Mouse (Mus musculus) spleen, adult 2 months (tissue): Measurements from ENCODE around the gene Gbx1. TPM values are rescaled to one million over a fixed set of nuclear protein-coding genes. Genes with fewer than 3 reads are reported as not detected.

ENCODE experiments used
- DNase-seq, 2 experiments: peaks; one replicate each; pipeline versions ENCODE4 v3.0.0 to v3.0.0-alpha.2; 2012 to 2021; ENCODE audit warnings: low spot score in 2 of 2, low read depth in 1 of 2
- H3K27ac ChIP-seq: fragments of 200-500 bp; 2 replicates; pipeline ENCODE4 v1.5.1; 2012; ENCODE audit warnings: low read length, inconsistent platforms; ENCODE audit not compliant: insufficient read depth
- H3K27me3 ChIP-seq: fragments of 200-500 bp; 2 replicates; pipeline ENCODE4 v1.6.1; 2012; ENCODE audit warnings: mild to moderate bottlenecking, moderate library complexity, low read length, inconsistent platforms; ENCODE audit not compliant: control insufficient read depth, insufficient read depth
- H3K36me3 ChIP-seq: fragments of 200-500 bp; 2 replicates; pipeline ENCODE4 v1.6.1; 2012; ENCODE audit warnings: mild to moderate bottlenecking, low read length, inconsistent platforms; ENCODE audit not compliant: control insufficient read depth, insufficient read depth
- H3K4me1 ChIP-seq: fragments of 200-500 bp; 2 replicates; pipeline ENCODE4 v1.6.1; 2011; ENCODE audit warnings: inconsistent platforms; ENCODE audit not compliant: control insufficient read depth, insufficient read depth, insufficient read length
- H3K4me3 ChIP-seq: fragments of 200-500 bp; 2 replicates; pipeline ENCODE4 v1.5.1; 2011; ENCODE audit warnings: mild to moderate bottlenecking, inconsistent platforms; ENCODE audit not compliant: insufficient read depth, insufficient read length; ENCODE audit errors: extremely low read depth
- CTCF ChIP-seq: fragments of 200-500 bp; IDR thresholded peaks from 2 replicates; pipeline ENCODE4 v1.5.1; 2011; ENCODE audit warnings: mild to moderate bottlenecking, inconsistent platforms; ENCODE audit not compliant: insufficient read depth, insufficient read length, insufficient replicate concordance; ENCODE audit errors: extremely low read depth
- POLR2A ChIP-seq: fragments of 200-500 bp; IDR thresholded peaks from 2 replicates; pipeline ENCODE4 v1.6.1; 2011; ENCODE audit warnings: low read depth, low read length, inconsistent platforms
- WGBS: fragments of 180-500 bp; shearing (Covaris S2); methylation state at CpG from one replicate; pipeline ENCODE4 v1.1.7; 2018; 5-methylcytosine and 5-hydroxymethylcytosine counted together
- polyA plus RNA-seq: library from polyadenylated mRNA; depleted of rRNA; stranded (reverse); fragments of >200 nt; gene quantifications from 2 replicates; pipeline ENCODE4 v1.2.3, GENCODE M21; 2012

Gbx1 gene
- polyA plus RNA-seq, 1 experiment = not detected

- DNase-seq = no peak
- Histone ChIP-seq H3K27ac (no peak overlapping the region), H3K4me3 (no peak overlapping the region; the same call in 1 of the 2 replicates), H3K27me3 (peaks cover 28% of the 10 kb centered on the region), H3K4me1 (no peaks in the 10 kb centered on the region; the same call in 1 of the 2 replicates), H3K36me3 (no peaks in the 10 kb centered on the region)
- 9% methylated on average over 34 of the region's 34 CpGs for WGBS
- TF ChIP-seq POLR2A (no peak), CTCF (no peak)
These were observed 1.4 kb downstream of the Gbx1 start for GRCm38 (mm10) chr5:24525360-24526189.

DNA sequence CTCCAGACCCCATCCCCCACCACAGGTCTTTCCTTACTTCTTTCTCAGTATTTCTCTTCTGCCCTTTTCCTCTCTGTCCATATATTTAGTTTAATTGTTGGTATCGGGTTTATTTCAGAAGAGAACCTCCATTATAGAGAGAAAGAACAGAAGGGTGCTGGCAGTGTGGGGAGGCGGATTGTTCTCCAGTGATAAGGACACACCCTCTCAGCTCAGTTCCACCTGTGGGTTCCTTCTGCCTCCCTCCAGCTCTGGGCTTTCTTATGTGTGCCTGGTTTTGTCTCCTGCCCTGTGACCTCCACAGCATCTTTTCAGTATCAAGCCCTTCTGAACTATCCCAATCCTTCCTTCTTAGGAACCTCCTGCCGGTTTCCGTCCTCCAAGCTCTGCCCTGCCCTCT lies 2.5 kb downstream of the Gbx1 start:
- H3K4me1 ChIP-seq = no peaks in the 10 kb centered on the region; the same call in 1 of the 2 replicates
- 23% methylated on average over 4 of the region's 4 CpGs for WGBS
- no peak overlapping the region for H3K4me3 ChIP-seq
- H3K27ac ChIP-seq = no peak overlapping the region
- no peaks in the 10 kb centered on the region for H3K36me3 ChIP-seq
- H3K27me3 ChIP-seq = peaks cover 30% of the 10 kb centered on the region
- no peak for DNase-seq
- TF ChIP-seq POLR2A = no peak
- TF ChIP-seq CTCF = no peak

GRCm38 (mm10) chr5:24523806-24524205 lies 3.2 kb downstream of the Gbx1 start:
- 68% methylated on average over 8 of the region's 8 CpGs for WGBS
- peaks cover 30% of the 10 kb centered on the region for H3K27me3 ChIP-seq
- DNase-seq = no peak
- H3K36me3 ChIP-seq = no peaks in the 10 kb centered on the region
- no peak overlapping the region for H3K4me3 ChIP-seq
- H3K27ac ChIP-seq = no peak overlapping the region
- no peaks in the 10 kb centered on the region; the same call in 1 of the 2 replicates for H3K4me1 ChIP-seq
- TF ChIP-seq CTCF (no peak), POLR2A (no peak)

DNA sequence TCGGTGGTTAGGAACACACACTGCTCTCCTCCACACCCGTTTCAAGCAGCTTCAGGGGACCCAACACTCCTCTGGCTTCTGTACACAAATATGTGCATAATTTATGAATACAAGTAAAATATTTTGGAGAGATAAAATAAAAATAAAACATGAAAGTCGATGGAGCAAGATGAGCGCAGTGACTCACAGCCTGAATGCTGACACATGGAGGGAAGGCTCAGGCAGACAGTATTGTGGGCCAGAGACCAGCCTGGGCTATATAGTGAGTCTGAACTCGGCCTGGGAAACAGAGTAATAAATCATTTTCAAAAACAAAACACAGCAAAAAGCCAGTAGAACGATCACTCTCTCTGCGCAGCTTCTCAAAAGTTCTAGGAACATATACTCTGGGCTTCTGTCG lies 5.6 kb downstream of the Gbx1 start:
- no peaks in the 10 kb centered on the region; the same call in 1 of the 2 replicates for H3K4me1 ChIP-seq
- no peak overlapping the region for H3K4me3 ChIP-seq
- 55% methylated on average over 8 of the region's 8 CpGs for WGBS
- TF ChIP-seq POLR2A = no peak
- TF ChIP-seq CTCF = no peak
- no peak overlapping the region for H3K27ac ChIP-seq
- peaks cover 22% of the 10 kb centered on the region for H3K27me3 ChIP-seq
- no peaks in the 10 kb centered on the region for H3K36me3 ChIP-seq
- DNase-seq = no peak

DNA sequence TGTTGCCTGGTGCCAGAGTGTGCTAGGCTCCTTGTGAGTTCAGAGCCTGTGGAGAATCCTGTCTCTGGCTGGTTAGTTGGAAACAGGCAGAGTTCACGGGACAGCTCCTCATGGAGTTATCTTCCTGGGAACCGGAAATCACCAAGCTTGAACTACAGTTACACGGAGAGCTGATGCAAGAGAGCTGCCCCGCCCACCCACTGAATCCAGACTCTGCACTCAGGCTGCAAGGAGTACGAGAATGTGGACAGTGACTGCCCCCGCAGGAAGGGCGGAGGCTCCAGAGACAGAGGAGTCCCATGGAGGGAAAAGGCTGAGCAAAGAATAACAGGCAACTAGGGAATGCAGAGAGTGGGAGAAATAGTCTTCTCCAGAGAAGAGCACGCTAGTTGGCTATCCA lies 14.7 kb downstream of the Gbx1 start:
- DNase-seq = no peak
- 66% methylated on average over 8 of the region's 8 CpGs for WGBS
- no peaks in the 10 kb centered on the region for H3K27me3 ChIP-seq

GRCm38 (mm10) chr5:24510635-24511034 lies 16.4 kb downstream of the Gbx1 start:
- Histone ChIP-seq H3K27ac (no peak overlapping the region), H3K36me3 (no peaks in the 10 kb centered on the region), H3K4me3 (no peak overlapping the region), H3K4me1 (no peaks in the 10 kb centered on the region), H3K27me3 (no peaks in the 10 kb centered on the region)
- TF ChIP-seq CTCF (peak; percentile 23; the same call in 1 of the 2 replicates), POLR2A (no peak)
- whole genome bisulfite sequencing = 52% methylated on average over 11 of the region's 11 CpGs
- DNase-seq = peak in 1 of 2 experiments; percentile 18

More for the DNA sequence above, 14.7 kb downstream of the Gbx1 start:
- Histone ChIP-seq H3K36me3 (no peaks in the 10 kb centered on the region), H3K4me3 (no peak overlapping the region), H3K4me1 (no peaks in the 10 kb centered on the region), H3K27ac (no peak overlapping the region)
- TF ChIP-seq CTCF (no peak), POLR2A (no peak)

DNA sequence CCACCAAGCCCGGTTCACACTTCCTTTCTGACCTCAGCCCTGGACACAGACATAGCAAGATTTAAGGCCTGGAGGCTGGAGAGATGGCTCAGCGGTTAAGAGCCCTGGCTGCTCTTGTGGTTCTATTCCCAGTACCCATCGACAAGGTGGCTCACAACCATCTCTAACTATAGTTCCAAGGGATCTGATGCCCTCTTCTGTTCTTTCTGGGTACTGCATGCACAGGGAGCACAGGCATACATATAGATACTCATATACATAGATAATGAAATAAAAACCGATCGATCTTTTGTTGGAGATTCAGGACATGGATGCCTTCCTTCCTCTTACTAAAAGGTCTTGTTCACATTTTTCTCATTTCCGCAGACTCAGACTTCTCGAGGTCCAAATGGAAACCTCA lies 18.6 kb downstream of the Gbx1 start:
- no peak overlapping the region for H3K4me3 ChIP-seq
- TF ChIP-seq CTCF (no peak), POLR2A (no peak)
- H3K27me3 ChIP-seq = no peaks in the 10 kb centered on the region
- H3K27ac ChIP-seq = no peak overlapping the region
- 0 out of 2 replicates have a peak, but pooled peaks cover 3% of the 10 kb centered on the region for H3K4me1 ChIP-seq
- no peaks in the 10 kb centered on the region for H3K36me3 ChIP-seq
- 87% methylated on average over 7 of the region's 7 CpGs for WGBS
- no peak for DNase-seq
